Mouse (Mus musculus) spleen, adult 12 weeks (tissue): ENCODE data around the gene Olfr458.
"Not testable (repeated sequence)": the region's sequence is repeated elsewhere in the genome, so short reads cannot be mapped to it uniquely, and the experiment has no call there.

Experiments used
- DNase-seq: peaks from one replicate; pipeline ENCODE4 v3.0.0; 2022; ENCODE audit warnings: low spot score

The Olfr458 gene

DNA sequence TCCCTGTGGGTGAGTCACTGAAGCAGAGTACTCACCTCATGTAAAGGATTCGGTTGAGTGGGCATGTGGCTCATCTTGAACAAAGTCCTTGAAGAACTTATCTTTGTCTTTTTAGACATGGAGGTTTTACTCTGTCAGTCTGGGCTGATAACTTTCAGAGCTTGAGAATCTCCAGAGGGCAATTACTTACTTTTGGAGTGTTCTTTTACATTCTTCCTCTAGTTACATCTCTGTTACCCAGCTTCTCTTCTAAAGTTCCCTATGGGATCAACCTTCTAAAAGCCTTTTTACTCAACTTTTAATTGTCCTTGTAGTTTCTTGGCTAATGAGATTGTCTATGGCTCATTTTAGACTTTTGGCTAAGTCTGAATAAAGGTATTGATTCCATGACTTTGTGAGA lies at the start of gene Olfr458:
Gene Olfr458 (minus strand): TSS at position 101 of the 400 bp plus-strand sequence.
- no peak for DNase-seq

DNA sequence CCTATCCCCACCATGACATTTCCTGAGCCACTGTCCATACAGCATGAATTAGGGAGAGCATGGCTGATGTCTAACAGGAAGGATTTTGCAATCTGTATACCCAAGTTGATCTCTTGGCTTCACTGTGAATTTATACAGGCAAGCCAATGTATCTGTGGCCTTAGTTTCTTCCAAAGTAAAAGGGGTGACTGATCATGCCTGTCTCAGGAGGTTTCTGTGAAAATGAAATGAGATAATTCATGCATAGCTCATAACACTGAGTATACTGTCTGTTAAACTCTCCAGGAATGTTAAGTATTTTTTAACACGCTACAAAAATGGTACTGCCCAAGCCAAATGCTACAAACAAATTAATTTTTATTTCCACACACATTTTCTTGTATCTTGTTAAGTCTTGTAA lies 48.5 kb upstream of the Olfr458 start:
- no peak for DNase-seq

DNA sequence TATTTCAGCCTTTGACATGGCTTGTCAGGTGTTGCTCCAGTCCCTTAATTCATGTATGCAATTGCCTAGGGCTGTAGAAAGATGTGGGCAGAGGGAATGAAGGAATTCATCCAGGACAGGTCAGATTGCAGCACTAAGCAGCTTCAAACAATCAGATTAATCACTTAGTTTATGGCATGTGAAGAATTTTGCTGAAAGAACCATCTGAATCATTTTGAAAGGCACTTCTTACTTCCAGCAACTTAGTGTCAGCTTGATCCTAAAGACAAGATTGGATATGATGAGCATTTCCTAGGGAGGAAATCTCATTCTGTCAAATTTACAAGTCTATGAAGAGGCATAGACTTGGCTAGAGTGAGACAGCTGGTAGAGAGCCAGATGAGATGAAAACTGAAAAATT lies 44.3 kb upstream of the Olfr458 start:
- DNase-seq = no peak

DNA sequence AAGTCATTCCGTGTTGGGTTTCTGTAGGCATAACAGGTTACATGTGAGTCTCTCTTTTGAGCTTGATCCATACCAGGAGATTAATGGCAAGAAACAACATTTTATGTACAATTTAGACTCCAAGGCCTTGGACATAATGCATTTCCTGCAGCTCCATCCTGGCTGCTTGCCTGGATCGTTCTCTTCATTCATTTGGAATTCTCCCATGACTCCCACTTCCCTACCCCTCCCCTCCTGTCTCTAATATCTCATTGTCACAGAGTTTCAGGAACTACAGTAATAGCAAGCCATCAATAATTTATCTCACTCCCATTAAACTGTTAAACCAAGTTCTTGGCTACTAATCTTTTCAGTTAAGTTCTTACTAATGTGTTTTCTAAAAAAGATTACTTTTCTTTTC lies 38.5 kb upstream of the Olfr458 start:
- no peak for DNase-seq

DNA sequence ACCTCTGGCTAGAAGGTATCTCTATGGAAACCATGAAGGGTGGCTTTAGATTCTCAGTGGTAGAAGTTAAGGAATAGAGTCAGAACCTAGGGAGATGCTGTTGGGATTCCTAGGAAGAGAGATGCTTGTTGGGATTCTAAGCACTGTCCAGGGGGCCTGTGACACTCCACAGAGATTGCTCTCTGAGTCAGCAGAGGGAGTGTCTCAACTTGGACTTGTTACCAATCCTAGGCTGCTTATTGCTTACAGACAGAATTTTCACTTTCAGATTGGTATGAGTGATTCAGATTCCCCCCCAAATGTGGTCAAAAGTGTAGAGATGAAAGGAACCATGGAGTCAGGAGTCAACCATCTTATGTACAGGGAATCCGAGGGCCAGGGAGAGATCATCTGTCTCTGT lies 24.7 kb upstream of the Olfr458 start:
- no peak for DNase-seq

DNA sequence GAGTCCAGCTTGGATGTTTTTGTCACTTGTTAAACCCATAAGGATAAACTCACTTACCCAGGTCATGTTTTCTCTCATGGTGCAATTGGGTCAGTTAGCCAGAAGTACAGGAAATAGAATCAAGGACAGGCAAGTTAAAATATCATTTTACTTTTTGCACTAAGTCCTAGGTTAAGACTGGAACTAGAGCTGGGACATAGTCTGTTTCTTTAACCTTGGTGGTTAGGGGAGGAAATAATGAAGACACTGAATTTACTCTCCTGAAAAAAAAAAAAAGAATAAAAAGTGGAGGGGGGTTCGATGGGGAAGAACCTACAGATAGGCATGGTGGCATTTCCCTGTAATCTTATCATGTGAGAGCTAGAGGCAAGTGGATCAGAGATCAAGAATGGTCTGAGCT lies 22.1 kb upstream of the Olfr458 start, which contains the start of gene Olfr456:
Gene Olfr456 (minus strand): TSS at position 101 of the 400 bp plus-strand sequence.
- DNase-seq = no peak

DNA sequence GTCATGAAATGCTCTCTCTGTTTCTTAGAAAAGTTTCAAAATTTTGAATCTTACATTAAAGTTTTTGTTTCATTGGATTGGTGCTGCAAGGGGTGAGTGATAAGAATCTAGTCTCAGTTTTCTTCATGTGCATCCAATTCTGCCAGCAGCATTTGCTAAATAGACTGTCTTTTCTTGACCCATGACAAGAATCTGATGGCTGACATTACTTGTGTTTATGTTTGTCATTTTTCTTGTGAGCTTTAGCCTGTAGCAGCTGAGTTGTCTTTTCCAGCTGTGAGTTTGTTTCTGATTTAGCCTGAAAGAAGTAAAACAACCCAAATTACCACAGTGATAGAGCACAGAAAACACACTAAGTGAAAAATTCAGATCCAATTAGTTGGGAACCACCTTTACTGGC lies 19.6 kb upstream of the Olfr458 start:
- DNase-seq = no peak

DNA sequence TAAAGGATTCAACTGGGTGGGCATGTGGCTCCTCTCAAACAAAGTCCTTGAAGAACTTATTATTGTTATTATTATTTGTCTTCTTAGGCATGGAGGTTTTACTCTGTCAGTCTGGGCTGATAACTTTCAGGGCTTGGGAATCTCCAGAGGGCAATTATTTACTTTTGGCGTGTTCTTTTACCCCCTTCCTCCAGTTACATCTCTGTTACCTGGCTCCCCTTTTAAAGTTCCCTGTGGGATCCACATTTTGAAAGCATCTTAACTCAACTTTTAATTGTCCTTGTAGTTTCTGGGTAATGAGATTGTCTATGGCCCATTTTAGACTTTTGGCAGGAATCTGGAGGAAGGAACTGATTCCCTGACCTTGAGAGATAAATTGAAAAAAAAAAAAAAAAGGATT lies 11.2 kb upstream of the Olfr458 start, which contains the start of gene Olfr457:
Gene Olfr457 (minus strand): TSS at position 101 of the 400 bp plus-strand sequence.
- no peak for DNase-seq

DNA sequence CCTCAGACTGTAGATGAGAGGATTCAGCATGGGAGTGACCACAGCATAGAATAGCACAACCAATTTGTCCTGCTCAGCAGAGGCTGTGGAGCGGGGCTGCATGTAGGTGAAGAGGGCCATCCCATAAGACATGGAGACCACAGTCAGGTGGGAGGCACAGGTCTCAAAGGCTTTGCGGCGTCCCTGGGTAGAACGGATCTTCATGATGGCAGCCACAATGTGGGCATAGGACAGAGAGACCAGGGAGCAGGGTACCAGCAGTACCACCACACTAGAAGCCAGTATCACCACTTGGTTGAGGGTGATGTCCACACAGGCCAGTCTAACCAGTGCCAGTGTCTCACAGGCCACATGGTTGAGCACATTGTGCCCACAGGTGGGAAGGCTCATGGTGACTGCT lies 6.3 kb upstream of the Olfr458 start:
- DNase-seq = not testable (repeated sequence)

DNA sequence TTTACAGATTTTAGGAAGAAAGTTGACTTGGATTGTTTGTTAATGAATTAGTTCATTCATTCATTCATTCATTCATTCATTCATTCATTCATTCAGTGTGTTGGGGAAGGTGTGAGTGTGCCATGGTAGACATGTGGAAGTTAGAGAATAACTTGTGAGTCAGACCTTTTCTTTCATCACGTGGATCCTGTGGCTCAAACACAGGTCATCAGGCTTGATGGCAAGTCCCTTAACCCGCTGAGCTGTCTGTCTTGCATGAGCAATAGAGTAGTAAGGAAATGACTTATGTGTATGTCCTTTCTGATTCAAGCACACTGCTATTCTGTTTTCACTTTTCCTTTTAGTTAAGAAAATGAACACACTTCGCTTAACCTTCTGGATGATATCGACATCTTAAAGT lies 5.5 kb upstream of the Olfr458 start:
- no peak for DNase-seq

DNA sequence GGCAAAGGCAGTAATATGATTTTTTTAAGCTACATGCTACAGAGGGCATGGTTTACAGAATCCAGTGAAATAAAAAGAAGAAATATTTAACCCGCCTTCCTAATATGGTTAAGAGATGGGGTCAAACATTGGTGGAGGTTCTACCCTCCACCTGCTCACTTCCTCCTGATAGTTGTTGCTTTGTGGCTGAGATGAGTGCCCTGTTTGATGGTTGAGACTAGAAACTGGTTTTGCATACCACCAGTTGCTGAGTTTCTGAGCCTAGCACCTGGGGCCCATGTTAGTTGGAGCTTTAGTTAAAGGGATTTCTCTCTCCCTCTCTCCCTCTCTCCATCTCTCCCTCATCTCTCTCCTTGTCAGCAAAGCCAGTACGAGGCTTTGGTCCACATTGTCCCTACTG lies 17.6 kb downstream of the Olfr458 start:
- DNase-seq = no peak

DNA sequence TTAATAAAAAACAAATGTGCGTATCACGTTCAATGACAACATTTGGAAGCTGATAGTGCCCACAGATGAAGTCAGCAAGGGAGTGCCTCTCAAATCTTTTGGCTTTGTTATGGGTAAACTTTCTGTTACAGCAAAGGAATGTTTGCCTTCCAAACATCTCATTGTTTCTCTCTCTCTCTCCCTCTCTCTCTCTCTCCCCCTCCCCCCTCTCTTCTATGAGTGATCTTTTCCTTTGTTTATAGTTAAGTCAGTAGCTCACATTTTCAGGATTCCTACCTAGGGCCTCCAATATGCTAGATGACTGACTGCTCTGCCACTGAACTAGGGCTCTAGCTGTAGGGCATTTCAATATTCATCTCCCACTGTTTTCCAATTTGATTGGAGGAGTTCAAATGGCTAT lies 20.5 kb downstream of the Olfr458 start:
- no peak for DNase-seq

DNA sequence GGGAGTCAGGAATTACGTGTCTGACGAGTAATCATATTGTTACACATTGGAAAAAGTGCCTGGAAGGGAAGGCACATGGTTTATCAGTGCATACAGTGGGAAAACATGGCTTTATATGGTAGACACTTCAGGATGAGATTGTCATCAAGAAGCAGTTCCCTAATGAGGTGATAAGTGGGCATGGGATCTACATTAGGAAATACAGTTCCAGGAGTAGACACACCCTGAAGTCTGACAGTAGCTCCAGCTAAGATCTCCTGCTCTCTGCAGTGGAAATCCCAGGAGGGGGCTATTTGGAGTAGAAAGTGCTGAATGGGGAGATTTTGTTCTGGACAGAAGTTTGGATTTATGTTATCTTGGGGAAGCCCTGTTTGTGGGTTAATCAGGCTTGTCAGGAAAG lies 23.6 kb downstream of the Olfr458 start:
- no peak for DNase-seq

DNA sequence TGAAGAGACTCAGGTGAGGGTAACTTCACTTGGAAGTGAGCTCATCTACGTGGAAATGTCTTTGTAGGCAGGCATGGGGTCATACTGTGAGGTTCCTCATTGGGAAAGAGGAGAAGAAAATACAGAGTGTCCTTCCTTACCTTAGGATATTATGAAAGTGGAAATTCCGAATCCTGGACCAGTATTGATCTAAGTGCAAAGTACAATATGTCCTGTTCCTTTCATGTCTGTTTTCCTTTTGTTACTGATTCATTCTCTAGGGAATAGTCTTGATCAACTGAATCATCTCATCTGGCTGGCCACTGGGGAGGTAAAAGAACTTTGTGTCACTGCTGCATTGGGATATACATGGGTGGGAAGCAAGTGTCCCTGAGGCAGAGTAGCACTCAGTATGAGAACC lies 29.5 kb downstream of the Olfr458 start:
- no peak for DNase-seq

DNA sequence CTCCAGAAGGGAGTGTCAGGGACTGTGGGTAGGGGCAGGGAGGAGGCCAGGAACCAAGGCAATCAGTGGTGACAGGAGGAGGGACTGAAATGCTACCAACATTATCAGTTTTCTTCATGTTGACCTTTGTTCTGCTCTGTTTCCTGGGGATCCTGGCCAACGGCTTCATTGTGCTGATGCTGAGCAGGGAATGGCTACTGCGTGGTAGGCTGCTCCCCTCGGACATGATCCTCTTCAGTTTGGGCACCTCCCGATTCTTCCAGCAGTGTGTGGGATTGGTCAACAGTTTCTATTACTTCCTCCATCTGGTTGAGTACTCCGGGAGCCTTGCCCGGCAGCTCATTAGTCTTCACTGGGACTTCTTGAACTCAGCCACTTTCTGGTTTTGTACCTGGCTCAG lies 30.6 kb downstream of the Olfr458 start, which contains the start of gene Tas2r126:
Gene Tas2r126 (plus strand): TSS at position 90 of the 400 bp plus-strand sequence.
- DNase-seq = no peak

DNA sequence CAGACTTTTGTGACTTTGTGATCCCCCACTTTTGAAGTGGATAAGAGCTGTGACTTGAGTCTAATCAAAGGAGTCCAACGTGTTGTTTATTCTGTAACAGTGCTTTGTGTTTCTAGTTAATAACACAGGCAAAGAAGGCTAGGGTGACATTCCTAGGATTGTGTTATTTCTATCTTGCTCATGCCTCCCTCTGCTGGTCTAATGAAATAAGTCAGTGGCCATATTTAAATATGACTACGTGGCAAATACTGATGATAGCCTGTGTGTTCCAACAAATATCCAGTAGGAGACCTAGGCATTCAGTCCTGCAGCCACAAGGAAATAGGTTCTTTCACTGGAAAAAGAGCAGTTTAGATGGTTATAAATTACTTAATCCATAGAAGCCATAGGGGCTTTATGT lies 31.4 kb downstream of the Olfr458 start:
- DNase-seq = no peak

DNA sequence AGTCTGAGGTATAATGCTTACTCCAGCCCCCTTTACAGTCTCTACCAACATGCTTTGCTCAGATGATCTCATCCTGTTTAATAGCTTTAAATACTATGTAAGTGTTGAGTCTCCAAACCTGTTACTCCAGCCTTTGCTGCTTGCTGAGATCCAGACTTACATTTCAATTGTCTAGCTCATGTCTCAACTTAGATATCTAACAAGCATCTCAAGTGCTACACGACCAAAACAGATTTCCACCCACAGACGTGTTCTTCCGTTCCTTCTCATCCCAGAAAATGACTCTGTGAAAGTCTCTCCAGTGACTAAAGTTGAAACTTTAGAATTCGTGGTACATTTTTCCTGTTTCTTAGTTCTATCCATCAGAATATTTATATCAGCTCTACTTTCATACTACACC lies 38.7 kb downstream of the Olfr458 start:
- no peak for DNase-seq

DNA sequence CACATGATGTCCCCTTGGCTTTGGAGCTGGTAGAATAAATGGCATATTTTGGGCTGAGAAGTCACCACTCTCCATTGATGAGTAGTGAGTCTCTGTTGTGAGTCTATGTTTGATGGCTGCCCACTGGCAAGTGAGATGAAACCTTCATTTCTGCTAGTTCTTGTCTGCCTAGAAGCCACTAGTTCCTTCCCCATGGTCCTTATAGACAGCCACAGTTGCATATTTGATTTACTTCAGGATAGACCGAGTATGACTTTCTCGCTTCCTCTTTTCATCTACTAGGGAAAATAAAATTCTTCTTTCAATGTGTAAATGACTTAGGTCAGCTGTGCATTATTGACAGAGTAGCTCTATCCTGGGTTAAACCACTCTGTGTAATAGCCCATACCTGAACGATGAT lies 40.5 kb downstream of the Olfr458 start:
- DNase-seq = no peak

DNA sequence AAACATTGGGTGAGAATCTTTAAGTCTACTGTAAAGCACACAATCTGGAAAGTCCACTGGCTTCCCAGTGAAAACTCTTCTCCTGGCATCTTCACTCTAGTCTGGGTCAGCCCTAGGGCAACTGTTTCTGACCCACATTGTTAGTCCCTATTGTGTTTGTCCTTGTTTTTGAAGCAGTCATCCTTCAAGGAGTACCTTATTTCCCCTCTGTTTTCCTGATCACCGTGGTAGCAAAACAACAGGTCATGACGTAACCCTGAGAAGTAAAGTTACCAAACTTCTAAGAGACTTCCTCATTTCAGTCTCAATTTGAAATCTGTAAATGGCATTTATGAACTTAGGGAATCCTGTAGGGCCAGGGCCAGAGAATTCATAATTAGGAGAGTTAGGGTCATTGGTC lies 43.6 kb downstream of the Olfr458 start:
- no peak for DNase-seq

DNA sequence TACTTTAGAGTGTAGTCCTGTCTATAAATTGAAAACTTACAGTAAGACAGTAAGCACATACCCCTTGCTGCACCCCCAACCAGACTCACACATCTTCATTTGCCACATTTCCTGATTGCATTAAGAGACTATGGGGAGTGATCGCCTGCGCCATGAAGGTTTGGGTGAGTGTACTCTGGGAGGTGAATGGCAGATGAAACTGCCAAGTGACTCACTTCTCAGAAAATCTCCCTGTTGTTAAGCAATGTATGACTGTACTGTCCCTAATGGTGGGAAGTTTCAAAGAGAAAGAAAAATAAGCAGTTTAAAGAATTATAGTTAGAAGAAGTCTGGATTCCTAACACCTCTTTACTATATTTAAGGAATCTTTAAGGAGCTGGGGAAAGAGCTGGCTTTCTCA lies 45.6 kb downstream of the Olfr458 start:
- DNase-seq = no peak
